Mouse (Mus musculus) liver, embryonic 14.5 days (tissue): Measurements from ENCODE around the gene Cenpb. TPM values are rescaled to one million over a fixed set of nuclear protein-coding genes. Genes with fewer than 3 reads are reported as not detected.

ENCODE experiments used
- ATAC-seq: fragments of 200-750 bp; cut with Nextera tagmentation; 2 replicates; pipeline ENCODE4 v1.8.0; 2017; ENCODE audit warnings: moderate number of reproducible peaks, mild to moderate bottlenecking, moderate library complexity; ENCODE audit not compliant: insufficient read depth
- DNase-seq, 3 experiments: peaks; one replicate each; pipeline ENCODE4 v3.0.0-alpha.2; 2012 to 2013; ENCODE audit warnings: low read depth in 3 of 3, low spot score in 3 of 3
- H3K27ac ChIP-seq: fragments of 300-500 bp; sonication (generic); 2 replicates; pipeline ENCODE4 v1.5.1; 2014; ENCODE audit warnings: moderate library complexity, mild to moderate bottlenecking, control low read depth, inconsistent platforms
- H3K27me3 ChIP-seq: fragments of 300-500 bp; sonication (generic); 2 replicates; pipeline ENCODE4 v1.6.1; 2014; ENCODE audit warnings: mild to moderate bottlenecking, low read length, moderate library complexity; ENCODE audit not compliant: control insufficient read depth, insufficient read depth
- H3K36me3 ChIP-seq: fragments of 300-500 bp; sonication (generic); replicated peaks from 2 replicates; pipeline ENCODE4 v1.6.1; 2014; ENCODE audit warnings: low read depth; ENCODE audit not compliant: control insufficient read depth, insufficient read depth
- H3K4me1 ChIP-seq, 2 experiments: fragments of 200-500 bp in 1 of 2; fragments of 300-500 bp in 1 of 2; sonication (generic) in 1 of 2; replicated peaks; 2 replicates each; pipeline ENCODE4 v1.6.1; 2012 to 2014; ENCODE audit warnings: antibody characterized with exemption in 1 of 2, inconsistent platforms in 1 of 2, low read length in 1 of 2; ENCODE audit not compliant: control insufficient read depth in 2 of 2, insufficient read depth in 2 of 2
- H3K4me2 ChIP-seq: fragments of 300-500 bp; sonication (generic); 2 replicates; pipeline ENCODE4 v1.6.1; 2014; ENCODE audit warnings: low read depth, mild to moderate bottlenecking, control low read depth, moderate library complexity
- H3K4me3 ChIP-seq, 2 experiments: fragments of 200-500 bp in 1 of 2; fragments of 300-500 bp in 1 of 2; sonication (generic) in 1 of 2; 2 replicates each; pipeline ENCODE4 v1.5.1; 2012 to 2014; ENCODE audit warnings: low read depth in 2 of 2, low read length in 2 of 2, mild to moderate bottlenecking in 2 of 2, control low read depth in 1 of 2, inconsistent platforms in 1 of 2, moderate library complexity in 1 of 2; ENCODE audit not compliant: insufficient read depth in 1 of 2
- H3K9ac ChIP-seq: fragments of 300-500 bp; sonication (generic); replicated peaks from 2 replicates; pipeline ENCODE4 v1.6.1; 2014; ENCODE audit warnings: mild to moderate bottlenecking, control low read depth, moderate library complexity
- H3K9me3 ChIP-seq: fragments of 300-500 bp; sonication (generic); 2 replicates; pipeline ENCODE4 v1.6.1; 2016; ENCODE audit warnings: low read length, mixed read lengths; ENCODE audit not compliant: control insufficient read depth
- CTCF ChIP-seq: IDR thresholded peaks from 2 replicates; pipeline ENCODE4 v1.5.1; 2016; ENCODE audit warnings: antibody characterized with exemption, low read depth, control low read depth
- EP300 ChIP-seq: IDR thresholded peaks from 2 replicates; pipeline ENCODE4 v1.6.1; 2016; ENCODE audit warnings: antibody characterized with exemption, low read depth
- WGBS: fragments of 180-500 bp; shearing (Covaris S2); extraction: QIAGEN DNeasy Blood & Tissue Kit; methylation state at CpG from one replicate; pipeline ENCODE4 v1.1.7; 2014; ENCODE audit not compliant: insufficient replicate concordance; 5-methylcytosine and 5-hydroxymethylcytosine counted together
- polyA plus RNA-seq, 2 experiments: library from polyadenylated mRNA; depleted of rRNA in 1 of 2; stranded (reverse) in 1 of 2; unstranded in 1 of 2; fragments of >200 nt; fragmentation: Nextera tagmentation in 1 of 2; extraction: Ambion mirVana in 1 of 2; gene quantifications; 2 replicates each; pipeline versions ENCODE4 v1.2.1 to v1.2.3; 2012 to 2014

Cenpb gene
- polyA plus RNA-seq, 2 experiments, result 2.7 to 12.4 TPM

- Histone ChIP-seq H3K4me1 (peaks cover 14 to 16% of the 10 kb centered on the region in 2 experiments), H3K27ac (peak overlapping the region; percentile 92)
These were observed 20.4 kb downstream of the Cenpb start for GRCm38 (mm10) chr2:131159491-131159910.

GRCm38 (mm10) chr2:131156987-131157386 is 22.9 kb downstream of the Cenpb start:
- ATAC-seq (no peak), DNase-seq (no peak)
- Histone ChIP-seq H3K27ac (no peak overlapping the region), H3K4me2 (peak overlapping the region; percentile 7; the same call in 1 of the 2 replicates), H3K4me1 (peaks cover 26 to 34% of the 10 kb centered on the region in 2 experiments), H3K9ac (no peak overlapping the region), H3K27me3 (no peaks in the 10 kb centered on the region), H3K9me3 (no peaks in the 10 kb centered on the region), H3K36me3 (peaks cover 20% of the 10 kb centered on the region), H3K4me3 (no peak overlapping the region)
- TF ChIP-seq EP300, result no peak
- TF ChIP-seq CTCF, result no peak
- 88% methylated on average over 7 of the region's 7 CpGs for WGBS

More at GRCm38 (mm10) chr2:131159491-131159910, 20.4 kb downstream of the Cenpb start:
- peak; percentile 50 for TF ChIP-seq EP300
- no peak for TF ChIP-seq CTCF
- under 1% methylated on average over 18 of the region's 18 CpGs for WGBS
- Histone ChIP-seq H3K4me3 (peak overlapping the region; percentile 78 to 82), H3K9ac (peak overlapping the region; percentile 91), H3K4me2 (peak overlapping the region; percentile 100), H3K36me3 (peaks cover 10% of the 10 kb centered on the region), H3K9me3 (no peaks in the 10 kb centered on the region), H3K27me3 (no peaks in the 10 kb centered on the region)
- DNase-seq (peak; percentile 77), ATAC-seq (peak; percentile 85)

- H3K9ac ChIP-seq, result no peak overlapping the region
- WGBS, result 81% methylated on average over 4 of the region's 4 CpGs
- TF ChIP-seq CTCF (no peak), EP300 (no peak)
- H3K36me3 ChIP-seq, result peaks cover 48% of the 10 kb centered on the region
- H3K9me3 ChIP-seq, result no peaks in the 10 kb centered on the region
- H3K4me2 ChIP-seq, result no peak overlapping the region
- DNase-seq (no peak), ATAC-seq (no peak)
- H3K27ac ChIP-seq, result no peak overlapping the region
- H3K4me1 ChIP-seq, result peaks cover 28 to 35% of the 10 kb centered on the region in 2 experiments
- H3K4me3 ChIP-seq, result no peak overlapping the region
- H3K27me3 ChIP-seq, result no peaks in the 10 kb centered on the region
These were observed 25.8 kb downstream of the Cenpb start for GRCm38 (mm10) chr2:131154036-131154435.

GRCm38 (mm10) chr2:131152166-131152730 is 27.6 kb downstream of the Cenpb start:
- Histone ChIP-seq H3K4me3 (no peak overlapping the region), H3K9ac (peak overlapping the region; percentile 31), H3K27ac (peak overlapping the region; percentile 81), H3K4me2 (peak overlapping the region; percentile 53), H3K9me3 (no peaks in the 10 kb centered on the region), H3K36me3 (peaks cover 66% of the 10 kb centered on the region), H3K4me1 (peaks cover 20 to 26% of the 10 kb centered on the region in 2 experiments), H3K27me3 (no peaks in the 10 kb centered on the region)
- TF ChIP-seq EP300 (peak; percentile 92), CTCF (no peak)
- DNase-seq, result peak; percentile 80 to 86 (median 81)
- ATAC-seq, result peak; percentile 93
- WGBS, result 37% methylated on average over 7 of the region's 7 CpGs

GRCm38 (mm10) chr2:131149254-131149578 is 30.7 kb downstream of the Cenpb start:
- peaks cover 17 to 24% of the 10 kb centered on the region in 2 experiments for H3K4me1 ChIP-seq
- H3K27ac ChIP-seq, result no peak overlapping the region
- H3K9me3 ChIP-seq, result no peaks in the 10 kb centered on the region
- no peak overlapping the region for H3K4me3 ChIP-seq
- H3K4me2 ChIP-seq, result no peak overlapping the region
- ATAC-seq (no peak), DNase-seq (no peak)
- H3K27me3 ChIP-seq, result no peaks in the 10 kb centered on the region
- TF ChIP-seq EP300 (no peak), CTCF (no peak)
- H3K36me3 ChIP-seq, result peaks cover 83% of the 10 kb centered on the region
- 89% methylated on average over 3 of the region's 3 CpGs for WGBS
- H3K9ac ChIP-seq, result no peak overlapping the region
